Mouse (Mus musculus): Measurements from ENCODE around the gene Slc25a28. TPM values are rescaled to one million over a fixed set of nuclear protein-coding genes. Genes with fewer than 3 reads are reported as not detected.
A peak's percentile ranks its signal among the peaks of the same experiment; 100 is the strongest.

Slc25a28 gene
- total and polyA plus RNA-seq, 2 experiments from 2014 or later, result 15.5 to 48.3 TPM

DNA sequence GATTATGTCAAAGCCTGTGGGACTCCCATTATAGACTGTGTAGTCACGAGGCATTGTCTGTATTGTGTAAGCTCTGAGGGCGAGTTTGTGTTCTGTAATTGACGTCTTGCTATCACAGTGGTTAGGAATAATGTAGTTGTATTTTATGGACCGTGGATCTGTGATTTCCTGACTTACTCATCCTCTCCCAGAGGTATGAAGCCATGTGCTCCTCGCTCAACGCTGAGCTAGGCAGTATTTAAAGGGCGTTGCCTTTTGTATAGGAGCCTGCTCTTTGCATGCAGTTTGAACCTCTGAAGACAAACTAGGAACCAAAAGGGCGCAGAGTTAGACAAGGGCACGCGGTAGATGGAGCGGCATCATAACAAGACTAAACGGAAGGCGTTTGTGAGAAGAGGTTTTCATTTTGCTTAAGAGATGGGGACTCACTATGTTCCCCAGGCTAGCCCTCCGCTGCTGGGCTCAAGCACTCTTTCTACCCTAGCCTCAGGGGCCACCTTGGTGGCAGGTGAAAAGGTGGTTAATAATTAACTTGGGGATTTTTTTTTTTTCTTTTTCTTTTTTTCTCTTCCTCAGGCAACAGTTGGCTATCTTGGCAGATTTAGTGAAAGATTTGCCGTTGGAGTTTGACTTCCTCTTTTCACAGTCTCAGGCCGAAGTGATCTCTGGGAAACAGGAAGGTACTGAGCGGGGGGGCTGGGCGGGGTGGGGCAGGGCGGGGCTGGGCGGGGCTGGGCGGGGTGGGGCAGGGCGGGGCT lies 36.7 kb upstream of the Slc25a28 start:
- DNase-seq (ENCODE audit: low spot score) (no peak), ATAC-seq (ENCODE audit: low FRiP score) (no peak)
- H3K9ac ChIP-seq (replicated peaks; ENCODE audit: low read length, poor library complexity, severe bottlenecking), result no peak overlapping the region
- peaks cover 24% of the 10 kb centered on the region for H3K36me3 ChIP-seq (ENCODE audit: insufficient read depth, low read length)
- 62% methylated on average over 22 of the region's 22 CpGs for WGBS
- H3K4me2 ChIP-seq (ENCODE audit: low read depth, low read length, poor library complexity, severe bottlenecking), result no peak overlapping the region
- no peak for TF ChIP-seq CTCF (IDR thresholded peaks at IDR 0.05)
- H3K9me3 ChIP-seq (ENCODE audit: low read length), result no peaks in the 10 kb centered on the region
- no peak overlapping the region for H3K27ac ChIP-seq (ENCODE audit: low read depth, low read length)
- no peaks in the 10 kb centered on the region for H3K27me3 ChIP-seq (ENCODE audit: insufficient read depth, low read length)
- H3K4me3 ChIP-seq (ENCODE audit: low read depth, low read length), result no peak overlapping the region
- H3K4me1 ChIP-seq (ENCODE audit: insufficient read depth, low read length), result no peaks in the 10 kb centered on the region

DNA sequence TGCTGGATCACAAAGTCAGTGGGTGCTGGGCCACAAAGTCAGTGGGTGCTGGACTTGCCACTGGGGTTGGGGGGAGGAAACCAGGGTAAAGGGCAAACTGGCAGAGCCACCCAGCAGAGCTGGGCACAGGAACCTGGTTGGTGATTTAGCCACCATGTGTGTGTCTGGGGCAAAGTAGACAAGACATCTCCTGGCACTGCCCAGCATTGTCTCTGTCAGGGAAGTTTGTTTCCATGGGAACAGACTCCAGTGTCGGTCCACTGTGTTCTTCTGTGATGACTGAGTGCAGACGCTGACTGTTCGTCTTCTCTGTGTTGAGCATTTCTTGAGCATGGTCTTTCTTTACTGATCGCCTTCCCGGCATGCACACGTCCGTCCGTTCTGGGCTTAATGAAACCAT lies 34.6 kb upstream of the Slc25a28 start:
- Histone ChIP-seq H3K4me3 (ENCODE audit: low read depth, low read length) (no peak overlapping the region), H3K4me1 (ENCODE audit: insufficient read depth, low read length) (no peaks in the 10 kb centered on the region), H3K36me3 (ENCODE audit: insufficient read depth, low read length) (peaks cover 36% of the 10 kb centered on the region), H3K9ac (replicated peaks; ENCODE audit: low read length, poor library complexity, severe bottlenecking) (no peak overlapping the region), H3K9me3 (ENCODE audit: low read length) (no peaks in the 10 kb centered on the region), H3K27me3 (ENCODE audit: insufficient read depth, low read length) (no peaks in the 10 kb centered on the region), H3K27ac (ENCODE audit: low read depth, low read length) (no peak overlapping the region), H3K4me2 (ENCODE audit: low read depth, low read length, poor library complexity, severe bottlenecking) (no peak overlapping the region)
- ATAC-seq (ENCODE audit: low FRiP score) (no peak), DNase-seq (ENCODE audit: low spot score) (peak; percentile 28)
- TF ChIP-seq CTCF (IDR thresholded peaks at IDR 0.05), result no peak
- WGBS, result 58% methylated on average over 8 of the region's 8 CpGs

DNA sequence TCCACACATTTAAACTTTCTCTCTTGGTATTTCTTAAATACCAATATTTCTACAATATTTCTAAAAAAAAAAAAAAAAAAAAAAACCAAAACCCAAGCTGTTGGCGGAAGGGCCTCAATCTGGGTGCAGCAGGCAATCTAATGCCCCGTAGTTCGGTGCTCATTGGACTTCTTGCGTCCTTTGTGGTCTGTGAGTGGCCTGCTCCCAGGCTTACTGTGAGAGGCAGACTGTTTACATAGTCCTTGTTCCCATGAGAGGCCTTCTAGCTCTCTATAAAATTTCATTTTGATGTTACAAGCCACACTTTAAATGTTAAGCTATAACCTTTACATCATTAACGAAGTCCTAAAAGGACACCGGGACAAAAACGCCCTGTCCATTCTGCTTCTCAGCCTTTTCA lies 33.5 kb upstream of the Slc25a28 start:
- Histone ChIP-seq H3K36me3 (ENCODE audit: insufficient read depth, low read length) (peaks cover 40% of the 10 kb centered on the region), H3K27me3 (ENCODE audit: insufficient read depth, low read length) (no peaks in the 10 kb centered on the region), H3K27ac (ENCODE audit: low read depth, low read length) (no peak overlapping the region), H3K9ac (replicated peaks; ENCODE audit: low read length, poor library complexity, severe bottlenecking) (no peak overlapping the region), H3K9me3 (ENCODE audit: low read length) (no peaks in the 10 kb centered on the region), H3K4me3 (ENCODE audit: low read depth, low read length) (no peak overlapping the region), H3K4me1 (ENCODE audit: insufficient read depth, low read length) (no peaks in the 10 kb centered on the region), H3K4me2 (ENCODE audit: low read depth, low read length, poor library complexity, severe bottlenecking) (no peak overlapping the region)
- no peak for TF ChIP-seq CTCF (IDR thresholded peaks at IDR 0.05)
- WGBS, result 97% methylated on average over 7 of the region's 7 CpGs
- DNase-seq (ENCODE audit: low spot score), result no peak
- no peak for ATAC-seq (ENCODE audit: low FRiP score)

DNA sequence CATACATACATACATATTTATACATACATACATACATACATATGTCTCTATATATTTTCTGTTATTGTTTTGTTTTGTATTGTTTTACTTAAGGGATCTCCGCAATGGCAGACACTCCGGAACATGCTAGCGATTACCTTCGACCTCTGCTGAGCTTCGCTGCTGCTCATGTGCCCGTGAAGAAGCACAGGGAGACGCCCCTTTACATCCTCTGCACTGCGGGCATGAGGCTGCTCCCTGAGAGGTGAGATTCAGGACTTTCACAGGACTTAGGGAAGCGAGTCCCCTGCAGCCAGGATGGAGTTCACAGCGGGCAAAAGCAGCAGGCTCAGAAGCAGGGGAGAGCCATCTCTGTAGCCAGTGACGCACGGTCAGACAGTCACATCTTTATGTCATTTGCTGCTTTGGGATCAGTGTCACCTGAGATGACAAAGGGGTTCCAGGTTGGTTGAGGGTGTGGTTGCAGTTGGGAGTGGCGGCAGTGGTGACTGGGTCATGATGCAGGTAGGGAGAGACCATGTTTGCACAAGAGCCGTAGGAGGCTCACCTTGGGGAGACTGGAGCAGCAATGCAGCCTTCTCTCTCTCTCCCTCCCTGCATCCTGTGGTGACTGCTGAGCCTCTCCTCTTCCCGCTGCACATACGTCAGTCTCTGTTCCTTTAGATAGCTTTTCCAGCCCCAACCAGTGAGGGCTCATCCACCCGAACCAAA lies 30.3 kb upstream of the Slc25a28 start:
- Histone ChIP-seq H3K36me3 (ENCODE audit: insufficient read depth, low read length) (peaks cover 41% of the 10 kb centered on the region), H3K4me3 (ENCODE audit: low read depth, low read length) (no peak overlapping the region), H3K4me1 (ENCODE audit: insufficient read depth, low read length) (no peaks in the 10 kb centered on the region), H3K9me3 (ENCODE audit: low read length) (no peaks in the 10 kb centered on the region), H3K27ac (ENCODE audit: low read depth, low read length) (no peak overlapping the region), H3K27me3 (ENCODE audit: insufficient read depth, low read length) (no peaks in the 10 kb centered on the region), H3K9ac (replicated peaks; ENCODE audit: low read length, poor library complexity, severe bottlenecking) (no peak overlapping the region), H3K4me2 (ENCODE audit: low read depth, low read length, poor library complexity, severe bottlenecking) (no peak overlapping the region)
- no peak for DNase-seq (ENCODE audit: low spot score)
- ATAC-seq (ENCODE audit: low FRiP score), result no peak
- no peak for TF ChIP-seq CTCF (IDR thresholded peaks at IDR 0.05)
- WGBS, result 91% methylated on average over 17 of the region's 17 CpGs

DNA sequence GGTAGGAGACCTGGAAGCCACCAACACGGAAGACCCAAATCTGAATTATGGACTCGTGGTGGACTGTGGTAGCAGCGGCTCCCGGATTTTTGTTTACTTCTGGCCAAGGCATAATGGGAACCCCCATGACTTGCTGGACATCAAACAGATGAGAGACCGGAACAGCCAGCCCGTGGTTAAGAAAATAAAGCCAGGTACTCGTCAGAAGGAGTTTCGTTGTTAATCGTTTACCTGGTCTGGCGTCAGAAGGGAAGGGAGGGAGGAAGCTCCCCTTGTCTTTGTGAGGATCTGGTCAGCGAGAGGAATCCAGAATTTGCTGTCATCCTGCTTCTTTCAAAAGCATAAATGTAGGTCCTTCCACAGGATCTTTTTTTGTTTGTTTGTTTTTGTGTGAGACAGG lies 29.5 kb upstream of the Slc25a28 start:
- H3K4me2 ChIP-seq (ENCODE audit: low read depth, low read length, poor library complexity, severe bottlenecking), result no peak overlapping the region
- DNase-seq (ENCODE audit: low spot score) (no peak), ATAC-seq (ENCODE audit: low FRiP score) (no peak)
- H3K4me3 ChIP-seq (ENCODE audit: low read depth, low read length), result no peak overlapping the region
- WGBS, result 93% methylated on average over 11 of the region's 11 CpGs
- H3K27me3 ChIP-seq (ENCODE audit: insufficient read depth, low read length), result no peaks in the 10 kb centered on the region
- peaks cover 44% of the 10 kb centered on the region for H3K36me3 ChIP-seq (ENCODE audit: insufficient read depth, low read length)
- H3K9me3 ChIP-seq (ENCODE audit: low read length), result no peaks in the 10 kb centered on the region
- H3K4me1 ChIP-seq (ENCODE audit: insufficient read depth, low read length), result no peaks in the 10 kb centered on the region
- no peak overlapping the region for H3K27ac ChIP-seq (ENCODE audit: low read depth, low read length)
- TF ChIP-seq CTCF (IDR thresholded peaks at IDR 0.05), result no peak
- no peak overlapping the region for H3K9ac ChIP-seq (replicated peaks; ENCODE audit: low read length, poor library complexity, severe bottlenecking)

DNA sequence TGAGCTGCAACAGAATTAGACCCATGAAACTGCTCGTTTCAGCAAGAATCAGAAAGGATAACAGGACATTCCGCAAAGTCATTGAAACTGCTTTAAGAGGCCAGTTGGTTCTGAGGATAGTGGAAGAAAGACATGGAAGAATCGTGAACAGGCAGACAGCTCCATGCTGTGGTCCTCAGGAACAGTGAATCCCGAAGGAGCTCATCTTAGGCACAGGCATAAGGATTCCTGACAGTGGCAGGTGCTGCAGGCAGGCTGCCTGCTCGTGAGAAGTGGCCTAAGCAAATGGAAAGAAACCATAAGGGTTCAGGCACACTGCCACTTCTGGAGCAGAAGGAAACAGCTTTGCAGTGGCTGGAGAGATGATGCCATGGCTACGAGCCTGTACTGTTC lies 25.1 kb upstream of the Slc25a28 start:
- DNase-seq (ENCODE audit: low spot score), result no peak
- WGBS, result 86% methylated on average over 6 of the region's 6 CpGs
- Histone ChIP-seq H3K4me2 (ENCODE audit: low read depth, low read length, poor library complexity, severe bottlenecking) (no peak overlapping the region), H3K36me3 (ENCODE audit: insufficient read depth, low read length) (peaks cover 19% of the 10 kb centered on the region), H3K27ac (ENCODE audit: low read depth, low read length) (no peak overlapping the region), H3K4me3 (ENCODE audit: low read depth, low read length) (no peak overlapping the region), H3K9ac (replicated peaks; ENCODE audit: low read length, poor library complexity, severe bottlenecking) (no peak overlapping the region), H3K4me1 (ENCODE audit: insufficient read depth, low read length) (no peaks in the 10 kb centered on the region), H3K9me3 (ENCODE audit: low read length) (no peaks in the 10 kb centered on the region), H3K27me3 (ENCODE audit: insufficient read depth, low read length) (no peaks in the 10 kb centered on the region)
- ATAC-seq (ENCODE audit: low FRiP score), result no peak
- TF ChIP-seq CTCF (IDR thresholded peaks at IDR 0.05), result no peak

Measured in midbrain, postnatal 0 days (tissue).